Mouse (Mus musculus) forebrain, embryonic 11.5 days (tissue): ENCODE data around the gene Ric1. TPM values are rescaled to one million over a fixed set of nuclear protein-coding genes. Genes with fewer than 3 reads are reported as not detected.
"Not testable (repeated sequence)": the region's sequence is repeated elsewhere in the genome, so short reads cannot be mapped to it uniquely, and the experiment has no call there.

ENCODE experiments used
- ATAC-seq: fragments of 200-750 bp; cut with Nextera tagmentation; replicated peaks from 2 replicates; pipeline ENCODE4 v1.8.0; 2017; ENCODE audit warnings: moderate TSS enrichment; ENCODE audit not compliant: low FRiP score
- DNase-seq: peaks from one replicate; pipeline ENCODE4 v3.0.0-alpha.2; 2017; ENCODE audit warnings: low spot score
- H3K27ac ChIP-seq: fragments of 300-500 bp; sonication (generic); 2 replicates; pipeline ENCODE4 v1.5.1; 2014; ENCODE audit warnings: low read depth, low read length
- H3K27me3 ChIP-seq: fragments of 300-500 bp; sonication (generic); 2 replicates; pipeline ENCODE4 v1.6.1; 2014; ENCODE audit warnings: mild to moderate bottlenecking, low read length, mixed read lengths; ENCODE audit not compliant: control insufficient read depth, insufficient read depth
- H3K36me3 ChIP-seq: fragments of 300-500 bp; sonication (generic); 2 replicates; pipeline ENCODE4 v1.6.1; 2014; ENCODE audit warnings: mild to moderate bottlenecking, low read length, moderate library complexity, mixed read lengths; ENCODE audit not compliant: control insufficient read depth, insufficient read depth
- H3K4me1 ChIP-seq: fragments of 300-500 bp; sonication (generic); replicated peaks from 2 replicates; pipeline ENCODE4 v1.6.1; 2014; ENCODE audit warnings: low read length, mixed read lengths; ENCODE audit not compliant: control insufficient read depth, insufficient read depth
- H3K4me2 ChIP-seq: fragments of 300-500 bp; sonication (generic); 2 replicates; pipeline ENCODE4 v1.6.1; 2014; ENCODE audit warnings: low read depth, mild to moderate bottlenecking, low read length, moderate library complexity, mixed read lengths; ENCODE audit not compliant: severe bottlenecking
- H3K4me3 ChIP-seq: fragments of 300-500 bp; sonication (generic); 2 replicates; pipeline ENCODE4 v1.5.1; 2014; ENCODE audit warnings: low read depth, low read length
- H3K9ac ChIP-seq: fragments of 300-500 bp; sonication (generic); 2 replicates; pipeline ENCODE4 v1.6.1; 2014; ENCODE audit warnings: low read length
- H3K9me3 ChIP-seq: fragments of 300-500 bp; sonication (generic); 2 replicates; pipeline ENCODE4 v1.6.1; 2016; ENCODE audit warnings: low read length, mixed read lengths; ENCODE audit not compliant: control insufficient read depth
- WGBS: fragments of 180-500 bp; shearing (Covaris S2); extraction: QIAGEN DNeasy Blood & Tissue Kit; methylation state at CpG from one replicate; pipeline ENCODE4 v1.1.7; 2014; 5-methylcytosine and 5-hydroxymethylcytosine counted together
- polyA plus RNA-seq: library from polyadenylated mRNA; unstranded; fragments of >200 nt; fragmentation: Nextera tagmentation; extraction: Ambion mirVana; gene quantifications from 2 replicates; pipeline ENCODE4 v1.2.1, GENCODE M21; 2014

Ric1 gene
- polyA plus RNA-seq, 1 experiment from 2014 or later, result 13.5 TPM

DNA sequence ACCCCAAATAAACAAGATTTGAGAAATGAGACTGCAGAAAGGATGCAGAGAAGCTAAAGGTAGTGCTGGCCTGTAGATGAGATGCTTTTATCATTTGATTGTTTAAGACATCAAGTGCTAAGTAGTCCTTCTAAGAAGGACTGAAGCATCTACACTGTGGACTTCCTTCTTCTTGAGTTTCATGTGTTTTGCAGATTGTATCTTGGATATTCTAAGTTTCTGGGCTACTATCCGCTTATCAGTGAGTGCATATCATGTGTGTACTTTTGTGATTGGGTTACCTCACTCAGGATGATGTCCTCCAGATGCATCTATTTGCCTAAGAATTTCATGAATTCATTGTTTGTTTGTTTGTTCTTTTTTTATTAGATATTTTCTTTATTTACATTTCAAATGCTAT lies 29.9 kb downstream of the Ric1 start:
- not testable (repeated sequence) for ATAC-seq, H3K9me3 ChIP-seq, H3K4me2 ChIP-seq, H3K9ac ChIP-seq, H3K27me3 ChIP-seq, H3K27ac ChIP-seq, H3K4me1 ChIP-seq, H3K4me3 ChIP-seq, DNase-seq, H3K36me3 ChIP-seq
- 93% methylated on average over 1 of the region's 1 CpGs for whole genome bisulfite sequencing

DNA sequence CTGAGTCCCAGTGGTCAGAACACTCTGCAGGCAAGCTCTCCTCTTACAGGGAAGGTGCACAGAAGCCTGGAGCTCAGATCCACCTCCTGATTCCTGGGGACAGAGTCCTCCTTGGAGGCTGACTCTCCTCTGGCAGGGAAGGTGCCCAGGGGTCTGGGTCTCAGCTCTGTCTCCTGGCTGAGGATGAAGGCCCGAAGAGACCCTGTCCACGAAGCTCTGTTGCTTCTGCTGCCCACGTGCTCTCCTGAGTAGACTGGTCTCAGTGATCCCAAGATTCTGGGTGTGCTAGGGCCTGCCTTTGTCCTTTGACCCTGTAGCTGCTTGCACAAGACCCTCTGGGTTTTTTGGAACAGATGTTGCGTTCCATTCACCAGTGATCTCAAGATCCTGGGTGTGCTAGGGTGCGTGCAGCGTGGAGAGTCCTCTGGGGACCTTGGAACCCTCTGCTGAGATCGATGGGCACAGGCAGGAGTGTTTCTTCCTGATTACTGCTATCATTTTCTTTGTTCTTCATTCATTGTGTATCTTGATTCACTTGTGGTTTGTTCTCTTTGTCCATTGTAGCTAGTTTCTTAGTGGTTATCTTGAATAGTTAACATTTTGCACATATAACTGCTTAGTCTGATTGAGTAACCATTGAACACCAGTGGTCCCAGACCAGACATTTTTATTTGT lies 35.2 kb downstream of the Ric1 start:
- not testable (repeated sequence) for DNase-seq, H3K9me3 ChIP-seq, H3K36me3 ChIP-seq, H3K9ac ChIP-seq, H3K27me3 ChIP-seq, ATAC-seq, H3K4me3 ChIP-seq, H3K4me2 ChIP-seq, H3K27ac ChIP-seq, H3K4me1 ChIP-seq
- 93% methylated on average over 7 of the region's 7 CpGs for WGBS

DNA sequence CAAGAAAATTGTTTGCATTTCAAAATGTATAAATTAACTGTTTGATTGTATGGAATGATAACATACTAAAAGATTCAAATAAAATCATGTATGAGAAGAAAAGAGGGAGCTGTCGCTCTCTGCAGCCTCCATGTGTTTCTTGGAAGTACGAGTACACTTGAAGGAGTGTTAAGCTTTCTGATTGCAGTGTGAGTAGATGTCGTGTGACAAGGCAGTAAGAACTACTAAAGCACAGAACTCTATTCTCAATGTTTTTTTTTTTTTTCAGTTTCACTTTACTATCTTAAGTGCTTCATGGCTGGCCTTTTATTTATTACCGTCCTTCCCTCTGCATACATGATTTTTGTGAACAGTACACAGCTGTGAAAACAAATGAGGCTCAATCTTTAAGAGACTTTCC lies 40.1 kb downstream of the Ric1 start:
- 91% methylated on average over 4 of the region's 4 CpGs for WGBS
- no peak overlapping the region for H3K9ac ChIP-seq
- H3K9me3 ChIP-seq, result no peaks in the 10 kb centered on the region
- no peak for DNase-seq
- no peaks in the 10 kb centered on the region for H3K36me3 ChIP-seq
- H3K4me1 ChIP-seq, result no peaks in the 10 kb centered on the region
- H3K4me2 ChIP-seq, result no peak overlapping the region
- no peak for ATAC-seq
- H3K4me3 ChIP-seq, result no peak overlapping the region
- H3K27me3 ChIP-seq, result no peaks in the 10 kb centered on the region
- no peak overlapping the region for H3K27ac ChIP-seq

DNA sequence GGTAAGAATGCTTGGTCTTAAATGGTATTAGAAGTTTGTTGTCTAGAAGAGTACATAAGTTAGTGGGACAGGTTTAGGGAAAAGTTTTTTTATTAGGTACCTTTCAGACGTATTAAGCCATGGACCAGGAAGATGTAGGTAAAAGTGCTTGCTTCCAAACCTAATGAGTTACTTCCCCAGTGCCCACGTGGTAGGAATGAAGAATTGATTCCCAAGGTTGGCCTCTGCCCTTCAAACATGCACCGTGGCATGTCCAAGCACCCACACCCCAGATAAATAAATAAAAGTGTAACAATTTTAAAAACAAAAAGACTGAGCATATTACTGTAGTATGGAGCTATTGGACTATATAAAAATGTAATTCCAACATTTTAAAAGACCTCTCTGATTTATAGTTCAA lies 40.5 kb downstream of the Ric1 start:
- H3K4me2 ChIP-seq, result no peak overlapping the region
- H3K27ac ChIP-seq, result no peak overlapping the region
- no peaks in the 10 kb centered on the region for H3K36me3 ChIP-seq
- no peak overlapping the region for H3K9ac ChIP-seq
- H3K9me3 ChIP-seq, result no peaks in the 10 kb centered on the region
- no peak overlapping the region for H3K4me3 ChIP-seq
- ATAC-seq (no peak), DNase-seq (no peak)
- 79% methylated on average over 3 of the region's 3 CpGs for WGBS
- no peaks in the 10 kb centered on the region for H3K4me1 ChIP-seq
- no peaks in the 10 kb centered on the region for H3K27me3 ChIP-seq

DNA sequence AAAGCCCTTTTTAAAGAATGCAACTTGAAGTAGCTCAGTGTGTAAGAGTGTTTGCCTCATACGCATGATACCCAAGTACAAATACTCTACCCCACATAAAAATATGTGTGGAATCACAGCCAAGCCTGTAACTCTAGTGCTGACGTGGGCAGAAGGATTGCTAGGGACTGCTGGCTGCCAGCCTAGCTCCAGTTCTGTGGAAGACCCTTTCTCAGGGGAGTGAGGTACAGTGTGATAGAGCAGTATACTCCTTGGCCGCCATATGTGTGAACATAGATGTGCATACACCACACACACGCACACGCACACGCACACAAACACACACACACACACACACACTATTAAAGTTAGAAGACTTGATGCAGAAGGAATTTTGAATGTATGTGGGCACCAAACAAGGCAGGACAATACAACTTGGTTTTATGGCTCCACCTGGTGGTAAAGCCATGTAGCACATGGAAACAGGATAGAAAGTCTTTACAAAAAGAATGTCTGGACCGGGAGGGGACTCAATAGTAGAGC lies 41.2 kb downstream of the Ric1 start:
- H3K4me1 ChIP-seq, result no peaks in the 10 kb centered on the region
- no peak overlapping the region for H3K4me3 ChIP-seq
- no peaks in the 10 kb centered on the region for H3K36me3 ChIP-seq
- H3K27ac ChIP-seq, result no peak overlapping the region
- 65% methylated on average over 7 of the region's 7 CpGs for WGBS
- H3K4me2 ChIP-seq, result no peak overlapping the region
- H3K9me3 ChIP-seq, result no peaks in the 10 kb centered on the region
- H3K27me3 ChIP-seq, result no peaks in the 10 kb centered on the region
- H3K9ac ChIP-seq, result no peak overlapping the region
- DNase-seq, result peak; percentile 61
- no peak for ATAC-seq

DNA sequence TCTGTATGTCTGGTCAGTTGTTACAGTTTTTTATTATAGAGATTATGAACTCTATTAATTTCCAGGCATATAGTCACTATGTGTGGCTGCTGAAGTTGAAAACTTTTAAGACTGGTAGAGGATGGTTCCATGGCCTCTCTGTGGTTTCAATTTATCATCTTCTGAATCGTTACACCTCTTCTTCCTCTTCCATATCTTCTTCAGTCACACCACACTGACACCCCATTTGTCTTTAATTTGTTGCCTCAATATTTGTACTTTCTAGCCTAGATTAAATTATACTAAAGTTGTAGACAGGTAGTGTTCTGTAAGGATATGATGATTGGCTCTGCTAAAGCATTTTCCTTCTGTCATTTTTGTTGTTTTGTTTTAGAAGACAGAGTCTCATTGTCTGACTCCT lies 44.4 kb downstream of the Ric1 start:
- Histone ChIP-seq H3K4me3 (no peak overlapping the region), H3K27ac (no peak overlapping the region), H3K4me2 (no peak overlapping the region), H3K9me3 (no peaks in the 10 kb centered on the region), H3K4me1 (no peaks in the 10 kb centered on the region), H3K36me3 (no peaks in the 10 kb centered on the region), H3K9ac (no peak overlapping the region), H3K27me3 (no peaks in the 10 kb centered on the region)
- ATAC-seq (no peak), DNase-seq (no peak)
- WGBS, result 94% methylated on average over 1 of the region's 1 CpGs

DNA sequence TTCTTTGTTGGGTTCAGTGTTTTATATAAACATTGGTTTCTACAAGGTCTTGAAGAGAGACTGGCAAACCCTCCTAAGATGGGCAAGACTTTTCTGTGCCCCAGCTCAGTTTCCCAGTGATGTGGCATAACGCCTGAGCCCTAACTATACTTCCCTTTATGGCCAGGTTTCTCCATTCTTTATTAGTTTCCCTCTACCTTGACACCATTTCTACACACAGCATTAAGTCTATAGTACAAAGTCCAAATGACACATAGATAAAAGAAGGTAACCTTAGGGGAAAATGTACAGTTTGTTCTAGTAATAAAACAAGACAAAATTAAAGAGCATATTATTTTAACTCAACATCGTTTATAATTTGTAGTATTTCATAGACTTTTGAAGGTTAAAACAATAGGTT lies 60.4 kb downstream of the Ric1 start:
- ATAC-seq (no peak), DNase-seq (no peak)
- Histone ChIP-seq H3K4me1 (0 out of 2 replicates have a peak, but pooled peaks cover 1% of the 10 kb centered on the region), H3K4me3 (no peak overlapping the region), H3K9me3 (no peaks in the 10 kb centered on the region), H3K9ac (no peak overlapping the region), H3K27ac (no peak overlapping the region), H3K27me3 (no peaks in the 10 kb centered on the region), H3K36me3 (peaks cover 2% of the 10 kb centered on the region; the same call in 1 of the 2 replicates), H3K4me2 (no peak overlapping the region)
- 89% methylated on average over 2 of the region's 2 CpGs for WGBS

DNA sequence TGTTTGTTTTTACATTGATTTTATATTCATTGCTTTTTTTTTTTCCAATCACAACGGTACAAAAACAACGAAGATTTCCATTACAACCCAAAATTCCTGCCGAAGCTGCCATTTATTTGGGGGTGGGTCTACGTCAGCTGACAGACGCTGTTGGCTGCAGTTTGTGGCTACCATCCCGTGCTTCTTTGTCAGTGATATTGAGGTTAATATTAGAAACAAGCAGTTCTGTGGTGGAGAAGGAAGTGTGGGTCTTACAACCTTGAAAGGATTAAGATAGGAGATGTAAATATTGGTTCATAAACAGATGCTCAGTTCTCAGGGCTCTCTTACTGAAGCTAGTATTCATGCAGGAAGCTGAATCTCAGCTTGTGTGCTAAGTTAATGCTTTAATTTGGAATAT lies 61.7 kb downstream of the Ric1 start:
- ATAC-seq (no peak), DNase-seq (no peak)
- WGBS, result 79% methylated on average over 6 of the region's 6 CpGs
- Histone ChIP-seq H3K4me1 (0 out of 2 replicates have a peak, but pooled peaks cover 1% of the 10 kb centered on the region), H3K36me3 (peaks cover 2% of the 10 kb centered on the region; the same call in 1 of the 2 replicates), H3K4me2 (no peak overlapping the region), H3K9me3 (no peaks in the 10 kb centered on the region), H3K9ac (no peak overlapping the region), H3K27ac (no peak overlapping the region), H3K27me3 (no peaks in the 10 kb centered on the region), H3K4me3 (no peak overlapping the region)

DNA sequence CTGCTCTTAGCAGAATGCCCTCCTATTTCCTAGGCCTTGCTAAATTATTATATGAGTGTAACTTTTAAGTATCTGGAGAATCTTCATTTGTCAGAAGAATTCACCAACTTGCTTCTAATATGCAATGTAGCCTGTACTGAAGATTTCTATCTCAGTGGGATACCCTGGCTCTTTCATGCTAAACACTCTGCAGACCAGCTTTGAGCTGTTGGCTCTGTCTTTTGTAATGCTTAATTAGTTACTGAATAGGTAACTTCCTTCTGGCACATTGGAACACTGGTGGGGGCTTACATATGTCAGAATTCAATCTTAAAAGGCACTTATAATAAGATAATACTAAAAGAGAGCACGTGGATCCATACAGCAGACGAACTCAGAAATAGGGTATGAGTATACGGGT lies 71.7 kb downstream of the Ric1 start:
- not testable (repeated sequence) for ATAC-seq, H3K9me3 ChIP-seq
- WGBS, result 56% methylated on average over 3 of the region's 3 CpGs

More for the DNA sequence above, 71.7 kb downstream of the Ric1 start:
- not testable (repeated sequence) for DNase-seq, H3K36me3 ChIP-seq, H3K4me1 ChIP-seq, H3K9ac ChIP-seq, H3K27me3 ChIP-seq, H3K27ac ChIP-seq, H3K4me3 ChIP-seq, H3K4me2 ChIP-seq
